Mouse (Mus musculus) spleen, adult 2 months (tissue): Measurements from ENCODE around the gene Parn.

Experiments
- CTCF ChIP-seq: fragments of 200-500 bp; IDR thresholded peaks from 2 replicates; pipeline ENCODE4 v1.5.1; 2011; ENCODE audit warnings: mild to moderate bottlenecking, inconsistent platforms; ENCODE audit not compliant: insufficient read depth, insufficient read length, insufficient replicate concordance; ENCODE audit errors: extremely low read depth
- POLR2A ChIP-seq: fragments of 200-500 bp; IDR thresholded peaks from 2 replicates; pipeline ENCODE4 v1.6.1; 2011; ENCODE audit warnings: low read depth, low read length, inconsistent platforms

- TF ChIP-seq POLR2A (no peak), CTCF (no peak)
Observed at GRCm38 (mm10) chr16:13668402-13669108, 585 bp upstream of the Parn start.
